Mouse (Mus musculus) embryonic facial prominence, embryonic 15.5 days (tissue): ENCODE results near the gene Erc1. TPM values are rescaled to one million over a fixed set of nuclear protein-coding genes. Genes with fewer than 3 reads are reported as not detected.

ENCODE experiments used
- ATAC-seq: fragments of 200-750 bp; cut with Nextera tagmentation; 2 replicates; pipeline ENCODE4 v1.8.0; 2017; ENCODE audit warnings: low read depth, moderate TSS enrichment; ENCODE audit not compliant: insufficient number of reproducible peaks, low FRiP score, low TSS enrichment
- H3K27ac ChIP-seq: fragments of 300-500 bp; sonication (generic); replicated peaks from 2 replicates; pipeline ENCODE4 v1.5.1; 2015; ENCODE audit warnings: mild to moderate bottlenecking, inconsistent platforms
- H3K27me3 ChIP-seq: fragments of 300-500 bp; sonication (generic); 2 replicates; pipeline ENCODE4 v1.6.1; 2015; ENCODE audit warnings: inconsistent platforms
- H3K36me3 ChIP-seq: fragments of 300-500 bp; sonication (generic); 2 replicates; pipeline ENCODE4 v1.6.1; 2015; ENCODE audit warnings: mild to moderate bottlenecking, inconsistent platforms
- H3K4me1 ChIP-seq: fragments of 300-500 bp; sonication (generic); 2 replicates; pipeline ENCODE4 v1.6.1; 2015; ENCODE audit warnings: inconsistent platforms
- H3K4me2 ChIP-seq: fragments of 300-500 bp; sonication (generic); replicated peaks from 2 replicates; pipeline ENCODE4 v1.6.1; 2015; ENCODE audit warnings: mild to moderate bottlenecking, inconsistent platforms
- H3K4me3 ChIP-seq: fragments of 300-500 bp; sonication (generic); replicated peaks from 2 replicates; pipeline ENCODE4 v1.5.1; 2015; ENCODE audit warnings: mild to moderate bottlenecking, inconsistent platforms
- H3K9ac ChIP-seq: fragments of 300-500 bp; sonication (generic); 2 replicates; pipeline ENCODE4 v1.6.1; 2015; ENCODE audit warnings: inconsistent platforms
- H3K9me3 ChIP-seq: fragments of 300-500 bp; sonication (generic); replicated peaks from 2 replicates; pipeline ENCODE4 v1.6.1; 2016; ENCODE audit warnings: inconsistent platforms
- WGBS: fragments of 180-500 bp; shearing (Covaris S2); methylation state at CpG from one replicate; pipeline ENCODE4 v1.1.7; 2015; 5-methylcytosine and 5-hydroxymethylcytosine counted together
- polyA plus RNA-seq: library from polyadenylated mRNA; unstranded; fragments of >200 nt; fragmentation: Nextera tagmentation; extraction: Ambion mirVana; gene quantifications from 2 replicates; pipeline ENCODE4 v1.2.1, GENCODE M21; 2015

Erc1 gene
- polyA plus RNA-seq, 1 experiment from 2014 or later: 19.2 TPM

- no peak overlapping the region for H3K27ac ChIP-seq
- no peaks in the 10 kb centered on the region for H3K9me3 ChIP-seq
- no peak overlapping the region for H3K4me2 ChIP-seq
- ATAC-seq: no peak
- H3K27me3 ChIP-seq: no peaks in the 10 kb centered on the region
- no peak overlapping the region for H3K9ac ChIP-seq
- no peak overlapping the region for H3K4me3 ChIP-seq
- 71% methylated on average over 8 of the region's 8 CpGs for WGBS
- no peaks in the 10 kb centered on the region for H3K36me3 ChIP-seq
- no peaks in the 10 kb centered on the region for H3K4me1 ChIP-seq
Measured at GRCm38 (mm10) chr6:119554439-119554838, 293.5 kb downstream of the Erc1 start.

- peak; percentile 11; the same call in 1 of the 2 replicates for ATAC-seq
- Histone ChIP-seq H3K27ac (no peak overlapping the region), H3K9ac (peak overlapping the region; percentile 35; the same call in 1 of the 2 replicates), H3K36me3 (no peaks in the 10 kb centered on the region), H3K4me3 (peak overlapping the region; percentile 73), H3K4me1 (peaks cover 4% of the 10 kb centered on the region; the same call in 1 of the 2 replicates), H3K9me3 (no peaks in the 10 kb centered on the region), H3K27me3 (peaks cover 3% of the 10 kb centered on the region; the same call in 1 of the 2 replicates), H3K4me2 (peak overlapping the region; percentile 90)
- 2% methylated on average over 14 of the region's 14 CpGs for WGBS
Measured at GRCm38 (mm10) chr6:119544518-119544864, 303.5 kb downstream of the Erc1 start.

DNA sequence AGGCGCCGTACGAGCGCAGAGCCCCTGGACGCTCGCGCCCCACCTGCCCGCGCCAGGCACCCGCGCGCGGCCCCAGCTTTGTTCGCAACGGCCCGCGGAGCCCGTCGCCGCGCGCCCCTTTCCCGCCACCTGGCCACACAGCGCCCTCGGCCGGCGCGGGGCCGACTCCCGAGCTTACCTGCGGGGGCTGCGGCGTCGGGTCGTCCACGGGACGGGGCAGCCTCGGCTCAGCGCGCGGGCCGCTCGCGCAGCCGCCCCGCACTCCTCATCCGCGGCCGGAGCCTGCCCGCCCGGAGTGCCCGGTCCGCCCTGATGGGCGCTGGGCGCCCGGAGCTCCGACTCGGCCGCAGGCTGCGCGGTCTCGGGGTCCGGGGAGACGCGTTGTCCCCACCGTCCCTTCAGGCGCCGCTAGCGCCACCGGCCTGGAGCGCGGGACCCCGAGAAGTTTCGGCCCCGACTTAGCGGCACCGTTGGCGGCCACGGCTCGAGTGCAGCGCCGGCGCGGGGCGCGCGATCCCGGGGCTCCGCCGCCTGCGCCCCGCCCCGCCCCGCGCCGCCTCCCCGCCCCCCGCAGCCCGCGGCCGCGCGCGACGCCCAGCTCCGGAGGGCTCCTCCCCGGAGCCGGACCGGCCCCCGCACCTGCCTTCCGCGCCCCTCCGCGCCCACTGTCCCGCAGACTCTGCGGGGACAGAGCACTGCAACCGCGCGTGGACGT, 304.0 kb downstream of the Erc1 start, which contains the start of gene Wnt5b:
Wnt5b (minus strand) TSS at position 545 of the 715 bp plus-strand sequence.
- no peaks in the 10 kb centered on the region for H3K36me3 ChIP-seq
- H3K4me1 ChIP-seq: peaks cover 4% of the 10 kb centered on the region; the same call in 1 of the 2 replicates
- no peaks in the 10 kb centered on the region for H3K9me3 ChIP-seq
- H3K4me3 ChIP-seq: peak within 1 kb of the TSS; percentile 73
- H3K4me2 ChIP-seq: peak within 1 kb of the TSS; percentile 90
- under 1% methylated on average over 86 of the region's 120 CpGs for WGBS
- H3K27ac ChIP-seq: no peak within 1 kb of the TSS
- H3K27me3 ChIP-seq: peaks cover 3% of the 10 kb centered on the region; the same call in 1 of the 2 replicates
- ATAC-seq: peak; percentile 66
- peak within 1 kb of the TSS; percentile 35 for H3K9ac ChIP-seq

GRCm38 (mm10) chr6:119543456-119543802, 304.5 kb downstream of the Erc1 start:
- ATAC-seq: peak; percentile 30; the same call in 1 of the 2 replicates
- H3K9ac ChIP-seq: peak overlapping the region; percentile 35; the same call in 1 of the 2 replicates
- H3K4me2 ChIP-seq: peak overlapping the region; percentile 90
- H3K27ac ChIP-seq: no peak overlapping the region
- H3K36me3 ChIP-seq: no peaks in the 10 kb centered on the region
- H3K4me3 ChIP-seq: peak overlapping the region; percentile 73
- peaks cover 4% of the 10 kb centered on the region; the same call in 1 of the 2 replicates for H3K4me1 ChIP-seq
- H3K9me3 ChIP-seq: no peaks in the 10 kb centered on the region
- WGBS: under 1% methylated on average over 30 of the region's 30 CpGs
- H3K27me3 ChIP-seq: peaks cover 3% of the 10 kb centered on the region; the same call in 1 of the 2 replicates

DNA sequence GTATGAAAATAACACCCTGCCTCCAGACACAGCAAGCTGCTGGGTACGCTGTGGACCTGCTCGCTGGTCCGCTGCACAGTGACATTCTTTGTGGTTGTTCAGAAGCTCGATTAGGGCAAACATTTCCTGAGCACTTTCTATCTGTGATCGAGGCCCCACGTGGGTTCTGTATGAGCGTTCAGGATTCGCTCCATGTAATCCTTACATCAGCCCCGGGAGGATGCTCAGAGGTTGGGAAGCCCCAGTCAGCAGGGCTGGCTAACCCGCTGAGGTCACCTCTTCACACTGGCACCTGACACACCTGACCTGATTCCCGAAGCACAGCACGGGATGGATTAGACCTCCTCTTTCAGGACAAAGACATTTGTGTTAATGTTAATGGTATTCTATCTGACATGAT, 312.1 kb downstream of the Erc1 start:
- no peaks in the 10 kb centered on the region for H3K36me3 ChIP-seq
- H3K27me3 ChIP-seq: no peaks in the 10 kb centered on the region
- no peak overlapping the region for H3K27ac ChIP-seq
- no peak for ATAC-seq
- H3K9me3 ChIP-seq: no peaks in the 10 kb centered on the region
- 62% methylated on average over 12 of the region's 12 CpGs for WGBS
- no peak overlapping the region for H3K4me2 ChIP-seq
- H3K4me3 ChIP-seq: no peak overlapping the region
- no peak overlapping the region for H3K9ac ChIP-seq
- 0 out of 2 replicates have a peak, but pooled peaks cover 4% of the 10 kb centered on the region for H3K4me1 ChIP-seq

- H3K27me3 ChIP-seq: no peaks in the 10 kb centered on the region
- H3K4me3 ChIP-seq: no peak overlapping the region
- H3K27ac ChIP-seq: no peak overlapping the region
- 75% methylated on average over 9 of the region's 9 CpGs for WGBS
- no peaks in the 10 kb centered on the region for H3K9me3 ChIP-seq
- no peaks in the 10 kb centered on the region for H3K36me3 ChIP-seq
- H3K4me2 ChIP-seq: no peak overlapping the region
- 0 out of 2 replicates have a peak, but pooled peaks cover 4% of the 10 kb centered on the region for H3K4me1 ChIP-seq
- H3K9ac ChIP-seq: no peak overlapping the region
- no peak for ATAC-seq
Measured at GRCm38 (mm10) chr6:119533170-119533709, 314.7 kb downstream of the Erc1 start.

- Histone ChIP-seq H3K36me3 (no peaks in the 10 kb centered on the region), H3K27ac (no peak overlapping the region), H3K27me3 (no peaks in the 10 kb centered on the region), H3K4me2 (no peak overlapping the region), H3K9me3 (no peaks in the 10 kb centered on the region), H3K9ac (no peak overlapping the region), H3K4me1 (no peaks in the 10 kb centered on the region), H3K4me3 (no peak overlapping the region)
- WGBS: 80% methylated on average over 3 of the region's 3 CpGs
- ATAC-seq: no peak
Measured at GRCm38 (mm10) chr6:119529659-119530058, 318.3 kb downstream of the Erc1 start.

GRCm38 (mm10) chr6:119526498-119526897, 321.5 kb downstream of the Erc1 start:
- no peak for ATAC-seq
- Histone ChIP-seq H3K27ac (no peak overlapping the region), H3K9ac (no peak overlapping the region), H3K4me2 (no peak overlapping the region), H3K9me3 (no peaks in the 10 kb centered on the region), H3K4me1 (peaks cover 12% of the 10 kb centered on the region; the same call in 1 of the 2 replicates), H3K36me3 (no peaks in the 10 kb centered on the region), H3K27me3 (no peaks in the 10 kb centered on the region), H3K4me3 (no peak overlapping the region)
- 75% methylated on average over 5 of the region's 5 CpGs for WGBS

DNA sequence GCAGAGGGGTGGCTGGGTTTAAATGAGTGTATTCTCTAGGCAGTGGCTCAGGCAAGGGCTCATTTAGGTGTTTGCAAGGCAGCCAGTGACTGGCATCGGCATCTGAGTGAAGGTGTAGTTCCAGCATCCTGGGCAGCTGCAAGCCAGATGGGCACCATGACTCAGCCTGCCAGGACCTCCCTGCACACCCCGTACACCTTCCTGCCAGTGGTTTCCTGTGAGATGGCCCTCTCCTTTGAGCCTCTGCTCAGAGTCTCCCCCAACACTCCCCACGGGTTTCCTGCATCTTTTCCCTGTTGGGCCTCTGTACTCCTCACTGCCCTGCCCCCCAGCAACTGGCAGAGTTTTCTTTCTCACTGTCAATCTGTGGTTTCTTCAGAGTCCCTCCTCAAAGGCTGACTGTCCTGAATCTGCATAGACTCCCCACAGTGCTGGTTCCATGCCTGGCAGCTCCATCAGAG, 326.0 kb downstream of the Erc1 start:
- ATAC-seq: no peak
- no peaks in the 10 kb centered on the region for H3K36me3 ChIP-seq
- H3K27ac ChIP-seq: no peak overlapping the region
- no peak overlapping the region for H3K9ac ChIP-seq
- no peaks in the 10 kb centered on the region for H3K9me3 ChIP-seq
- no peaks in the 10 kb centered on the region for H3K27me3 ChIP-seq
- H3K4me1 ChIP-seq: peaks cover 12% of the 10 kb centered on the region; the same call in 1 of the 2 replicates
- WGBS: 20% methylated on average over 3 of the region's 3 CpGs
- H3K4me3 ChIP-seq: no peak overlapping the region
- no peak overlapping the region for H3K4me2 ChIP-seq

GRCm38 (mm10) chr6:119521482-119521900, 326.5 kb downstream of the Erc1 start:
- Histone ChIP-seq H3K27ac (no peak overlapping the region), H3K9ac (no peak overlapping the region)
- ATAC-seq: no peak

More at GRCm38 (mm10) chr6:119521482-119521900, 326.5 kb downstream of the Erc1 start:
- no peak overlapping the region for H3K4me2 ChIP-seq
- 65% methylated on average over 3 of the region's 3 CpGs for WGBS
- H3K4me3 ChIP-seq: no peak overlapping the region
- no peaks in the 10 kb centered on the region for H3K9me3 ChIP-seq
- H3K27me3 ChIP-seq: no peaks in the 10 kb centered on the region
- no peaks in the 10 kb centered on the region for H3K36me3 ChIP-seq
- H3K4me1 ChIP-seq: peaks cover 12% of the 10 kb centered on the region; the same call in 1 of the 2 replicates
